Mouse (Mus musculus) forebrain, embryonic 15.5 days (tissue): ENCODE data around the gene Vrk2. TPM values are rescaled to one million over a fixed set of nuclear protein-coding genes. Genes with fewer than 3 reads are reported as not detected.

Experiments used
- ATAC-seq: fragments of 200-750 bp; cut with Nextera tagmentation; replicated peaks from 2 replicates; pipeline ENCODE4 v1.8.0; 2017; ENCODE audit warnings: mild to moderate bottlenecking, moderate TSS enrichment, moderate library complexity
- H3K27ac ChIP-seq: fragments of 300-500 bp; sonication (generic); replicated peaks from 2 replicates; pipeline ENCODE4 v1.5.1; 2015; ENCODE audit warnings: mild to moderate bottlenecking, inconsistent platforms
- H3K27me3 ChIP-seq: fragments of 300-500 bp; sonication (generic); 2 replicates; pipeline ENCODE4 v1.6.1; 2015; ENCODE audit warnings: inconsistent platforms
- H3K36me3 ChIP-seq: fragments of 300-500 bp; sonication (generic); 2 replicates; pipeline ENCODE4 v1.6.1; 2015; ENCODE audit warnings: mild to moderate bottlenecking, inconsistent platforms
- H3K4me1 ChIP-seq: fragments of 300-500 bp; sonication (generic); 2 replicates; pipeline ENCODE4 v1.6.1; 2015; ENCODE audit warnings: inconsistent platforms
- H3K4me2 ChIP-seq: fragments of 300-500 bp; sonication (generic); replicated peaks from 2 replicates; pipeline ENCODE4 v1.6.1; 2015; ENCODE audit warnings: mild to moderate bottlenecking, inconsistent platforms
- H3K4me3 ChIP-seq: fragments of 300-500 bp; sonication (generic); 2 replicates; pipeline ENCODE4 v1.5.1; 2015; ENCODE audit warnings: mild to moderate bottlenecking, inconsistent platforms
- H3K9ac ChIP-seq: fragments of 300-500 bp; sonication (generic); replicated peaks from 2 replicates; pipeline ENCODE4 v1.6.1; 2015; ENCODE audit warnings: mild to moderate bottlenecking, inconsistent platforms
- H3K9me3 ChIP-seq: fragments of 300-500 bp; sonication (generic); 2 replicates; pipeline ENCODE4 v1.6.1; 2016; ENCODE audit warnings: inconsistent platforms
- WGBS: fragments of 180-500 bp; shearing (Covaris S2); methylation state at CpG from one replicate; pipeline ENCODE4 v1.1.7; 2015; ENCODE audit warnings: mixed read lengths; 5-methylcytosine and 5-hydroxymethylcytosine counted together
- polyA plus RNA-seq: library from polyadenylated mRNA; unstranded; fragments of >200 nt; fragmentation: Nextera tagmentation; extraction: Ambion mirVana; gene quantifications from 2 replicates; pipeline ENCODE4 v1.2.1, GENCODE M21; 2015

Vrk2 gene
- polyA plus RNA-seq, 1 experiment from 2014 or later: 8.0 TPM

GRCm38 (mm10) chr11:26532994-26533827, 60.6 kb downstream of the Vrk2 start:
- H3K4me1 ChIP-seq: no peaks in the 10 kb centered on the region
- no peaks in the 10 kb centered on the region for H3K9me3 ChIP-seq
- H3K9ac ChIP-seq: no peak overlapping the region
- no peak overlapping the region for H3K27ac ChIP-seq
- ATAC-seq: no peak
- no peaks in the 10 kb centered on the region for H3K27me3 ChIP-seq
- WGBS: 91% methylated on average over 5 of the region's 5 CpGs
- H3K4me3 ChIP-seq: no peak overlapping the region
- no peak overlapping the region for H3K4me2 ChIP-seq
- H3K36me3 ChIP-seq: no peaks in the 10 kb centered on the region

GRCm38 (mm10) chr11:26526861-26527260, 66.9 kb downstream of the Vrk2 start:
- ATAC-seq: no peak
- 98% methylated on average over 2 of the region's 2 CpGs for WGBS
- Histone ChIP-seq H3K27me3 (no peaks in the 10 kb centered on the region), H3K9ac (no peak overlapping the region), H3K9me3 (no peaks in the 10 kb centered on the region), H3K27ac (no peak overlapping the region), H3K4me3 (no peak overlapping the region), H3K4me2 (no peak overlapping the region), H3K36me3 (no peaks in the 10 kb centered on the region), H3K4me1 (no peaks in the 10 kb centered on the region)

GRCm38 (mm10) chr11:26518991-26519390, 74.8 kb downstream of the Vrk2 start:
- Histone ChIP-seq H3K9ac (no peak overlapping the region), H3K4me1 (no peaks in the 10 kb centered on the region), H3K27me3 (no peaks in the 10 kb centered on the region), H3K4me3 (no peak overlapping the region), H3K4me2 (no peak overlapping the region), H3K9me3 (no peaks in the 10 kb centered on the region), H3K36me3 (no peaks in the 10 kb centered on the region), H3K27ac (no peak overlapping the region)
- ATAC-seq: no peak
- 94% methylated on average over 3 of the region's 3 CpGs for WGBS

- WGBS: 86% methylated on average over 2 of the region's 2 CpGs
- Histone ChIP-seq H3K9me3 (no peaks in the 10 kb centered on the region), H3K27ac (no peak overlapping the region), H3K4me1 (no peaks in the 10 kb centered on the region), H3K36me3 (no peaks in the 10 kb centered on the region), H3K27me3 (no peaks in the 10 kb centered on the region), H3K4me3 (no peak overlapping the region), H3K9ac (no peak overlapping the region), H3K4me2 (no peak overlapping the region)
- ATAC-seq: no peak
Observed at GRCm38 (mm10) chr11:26516086-26516485, 77.7 kb downstream of the Vrk2 start.

- ATAC-seq: 0 out of 2 replicates have a peak, but pooled peaks have one; percentile 72
- H3K4me2 ChIP-seq: no peak overlapping the region
- no peak overlapping the region for H3K9ac ChIP-seq
- H3K4me3 ChIP-seq: no peak overlapping the region
- H3K36me3 ChIP-seq: no peaks in the 10 kb centered on the region
- no peaks in the 10 kb centered on the region for H3K27me3 ChIP-seq
- H3K9me3 ChIP-seq: no peaks in the 10 kb centered on the region
- no peak overlapping the region for H3K27ac ChIP-seq
- H3K4me1 ChIP-seq: no peaks in the 10 kb centered on the region
Observed at GRCm38 (mm10) chr11:26513683-26514082, 80.1 kb downstream of the Vrk2 start.

GRCm38 (mm10) chr11:26495951-26496350, 97.8 kb downstream of the Vrk2 start:
- Histone ChIP-seq H3K36me3 (no peaks in the 10 kb centered on the region), H3K4me2 (no peak overlapping the region), H3K27me3 (no peaks in the 10 kb centered on the region), H3K9ac (no peak overlapping the region), H3K27ac (no peak overlapping the region), H3K4me1 (no peaks in the 10 kb centered on the region), H3K4me3 (no peak overlapping the region), H3K9me3 (no peaks in the 10 kb centered on the region)
- no peak for ATAC-seq
- whole genome bisulfite sequencing: 94% methylated on average over 5 of the region's 5 CpGs

GRCm38 (mm10) chr11:26489761-26490466, 103.9 kb downstream of the Vrk2 start:
- H3K4me2 ChIP-seq: no peak overlapping the region
- H3K4me1 ChIP-seq: no peaks in the 10 kb centered on the region
- no peak overlapping the region for H3K27ac ChIP-seq
- H3K27me3 ChIP-seq: no peaks in the 10 kb centered on the region
- WGBS: 81% methylated on average over 12 of the region's 12 CpGs
- peak; percentile 82 for ATAC-seq
- no peak overlapping the region for H3K4me3 ChIP-seq
- no peaks in the 10 kb centered on the region for H3K9me3 ChIP-seq
- no peaks in the 10 kb centered on the region for H3K36me3 ChIP-seq
- no peak overlapping the region for H3K9ac ChIP-seq

- no peaks in the 10 kb centered on the region for H3K36me3 ChIP-seq
- H3K4me1 ChIP-seq: peaks cover 16% of the 10 kb centered on the region
- WGBS: 32% methylated on average over 3 of the region's 3 CpGs
- peak; percentile 79 for ATAC-seq
- H3K4me2 ChIP-seq: no peak overlapping the region
- H3K9ac ChIP-seq: no peak overlapping the region
- no peaks in the 10 kb centered on the region for H3K9me3 ChIP-seq
- no peak overlapping the region for H3K4me3 ChIP-seq
- no peaks in the 10 kb centered on the region for H3K27me3 ChIP-seq
- H3K27ac ChIP-seq: peak overlapping the region; percentile 41
Observed at GRCm38 (mm10) chr11:26481691-26482242, 112.0 kb downstream of the Vrk2 start.

GRCm38 (mm10) chr11:26477037-26477739, 116.6 kb downstream of the Vrk2 start:
- H3K4me3 ChIP-seq: no peak overlapping the region
- no peaks in the 10 kb centered on the region for H3K27me3 ChIP-seq
- H3K4me1 ChIP-seq: peaks cover 21% of the 10 kb centered on the region
- WGBS: 41% methylated on average over 6 of the region's 6 CpGs
- no peaks in the 10 kb centered on the region; the same call in none of the 2 replicates for H3K36me3 ChIP-seq
- ATAC-seq: peak; percentile 65
- no peak overlapping the region for H3K4me2 ChIP-seq
- H3K27ac ChIP-seq: no peak overlapping the region
- H3K9me3 ChIP-seq: no peaks in the 10 kb centered on the region
- H3K9ac ChIP-seq: no peak overlapping the region

GRCm38 (mm10) chr11:26454081-26454480, 139.7 kb downstream of the Vrk2 start:
- WGBS: 88% methylated on average over 4 of the region's 4 CpGs
- no peaks in the 10 kb centered on the region for H3K4me1 ChIP-seq

GRCm38 (mm10) chr11:26452693-26453092, 141.1 kb downstream of the Vrk2 start:
- 93% methylated on average over 4 of the region's 4 CpGs for WGBS
- no peak overlapping the region for H3K27ac ChIP-seq

More at GRCm38 (mm10) chr11:26454081-26454480, 139.7 kb downstream of the Vrk2 start:
- Histone ChIP-seq H3K9ac (no peak overlapping the region), H3K36me3 (no peaks in the 10 kb centered on the region), H3K4me3 (no peak overlapping the region), H3K27ac (no peak overlapping the region), H3K9me3 (no peaks in the 10 kb centered on the region), H3K4me2 (no peak overlapping the region), H3K27me3 (no peaks in the 10 kb centered on the region)
- ATAC-seq: no peak

GRCm38 (mm10) chr11:26451228-26451627, 142.6 kb downstream of the Vrk2 start:
- 89% methylated on average over 2 of the region's 2 CpGs for WGBS
- ATAC-seq: no peak
- Histone ChIP-seq H3K4me1 (no peaks in the 10 kb centered on the region), H3K36me3 (no peaks in the 10 kb centered on the region), H3K9me3 (no peaks in the 10 kb centered on the region), H3K27me3 (no peaks in the 10 kb centered on the region), H3K4me2 (no peak overlapping the region), H3K27ac (no peak overlapping the region), H3K9ac (no peak overlapping the region), H3K4me3 (no peak overlapping the region)

More at GRCm38 (mm10) chr11:26452693-26453092, 141.1 kb downstream of the Vrk2 start:
- Histone ChIP-seq H3K4me2 (no peak overlapping the region), H3K9ac (no peak overlapping the region), H3K4me1 (no peaks in the 10 kb centered on the region), H3K4me3 (no peak overlapping the region), H3K36me3 (no peaks in the 10 kb centered on the region), H3K27me3 (no peaks in the 10 kb centered on the region), H3K9me3 (no peaks in the 10 kb centered on the region)
- no peak for ATAC-seq
